Mouse (Mus musculus): ENCODE data around the gene Osgep. TPM values are rescaled to one million over a fixed set of nuclear protein-coding genes. Genes with fewer than 3 reads are reported as not detected.
"Not testable (repeated sequence)": the region's sequence is repeated elsewhere in the genome, so short reads cannot be mapped to it uniquely, and the experiment has no call there.

Gene Osgep
- total and polyA plus RNA-seq, 3 experiments = 29.3 to 117 (median 29.9) TPM

DNA sequence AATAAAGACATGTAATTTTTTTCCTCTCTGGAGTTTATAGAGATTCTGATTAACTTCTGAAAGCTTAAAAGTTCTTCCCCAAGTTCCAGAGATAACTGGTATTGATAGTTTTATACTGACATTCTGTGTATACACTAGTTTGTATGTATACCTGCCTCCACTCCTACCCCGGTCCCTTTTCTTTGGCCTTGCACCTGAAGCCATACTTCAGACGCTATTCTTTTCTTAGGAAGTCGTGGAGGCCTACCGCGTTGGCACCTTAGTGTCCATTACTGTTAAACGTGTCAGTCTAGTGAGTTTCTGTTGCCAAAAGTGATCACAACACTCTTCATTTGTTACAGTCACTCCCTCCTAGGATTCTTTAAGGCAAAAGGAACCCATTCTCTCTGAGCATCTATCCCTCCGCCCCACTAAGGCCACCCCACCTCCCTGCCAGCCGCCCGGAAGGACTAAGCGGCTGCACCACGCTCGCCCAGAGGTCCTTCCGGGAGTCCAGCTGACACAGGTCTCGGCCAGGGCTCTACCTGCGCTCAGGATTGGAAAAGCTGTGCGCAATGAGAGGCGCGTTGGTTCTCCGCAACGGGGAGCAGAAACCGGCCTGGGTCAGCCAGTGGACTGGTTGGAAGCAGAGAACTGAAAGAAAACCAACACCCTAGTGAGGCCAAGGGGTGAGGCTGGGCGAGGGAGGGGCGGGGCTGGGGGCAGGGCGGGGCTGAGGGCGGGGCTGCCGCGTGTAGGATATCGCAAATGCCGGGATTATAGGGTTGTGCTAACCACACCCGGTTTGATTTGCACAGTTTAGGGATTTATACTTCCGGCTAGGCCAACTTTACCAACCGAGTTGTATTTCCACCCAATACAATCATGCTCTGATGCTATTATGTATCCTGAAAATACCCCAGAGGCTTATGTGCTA, 54.5 kb downstream of the Osgep start, which contains the start of gene Tep1:
Gene Tep1, minus strand, starts transcription at position 672 of the 916 bp plus-strand sequence.
- Histone ChIP-seq H3K4me3 (ENCODE audit: low read depth, low read length) (peak within 1 kb of the TSS; percentile 77), H3K4me1 (ENCODE audit: insufficient read depth, low read depth, low read length) (peaks cover 17% of the 10 kb centered on the region), H3K36me3 (replicated peaks) (peaks cover 38% of the 10 kb centered on the region), H3K27me3 (ENCODE audit: insufficient read depth, low read length) (no peaks in the 10 kb centered on the region), H3K9me3 (replicated peaks) (no peaks in the 10 kb centered on the region)
- DNase-seq (ENCODE audit: low spot score) (peak; percentile 86), ATAC-seq (ENCODE audit: extremely low read depth, insufficient number of reproducible peaks, low FRiP score, poor library complexity, severe bottlenecking) (peak; percentile 92)
- TF ChIP-seq CTCF (IDR thresholded peaks at IDR 0.05; ENCODE audit: low read depth, low read length) = no peak
- TF ChIP-seq GATA1 (IDR thresholded peaks at IDR 0.05; ENCODE audit: borderline replicate concordance, low read length) = no peak
- TF ChIP-seq TAL1 (conservative IDR thresholded peaks at IDR 0.05; ENCODE audit: low read depth, low read length) = no peak
- no peak for TF ChIP-seq POLR2AphosphoS5 (IDR thresholded peaks at IDR 0.05; ENCODE audit: insufficient replicate concordance, low read depth, low read length)
- TF ChIP-seq GATA2 (IDR thresholded peaks at IDR 0.05; ENCODE audit: borderline replicate concordance, low read depth, low read length) = no peak

DNA sequence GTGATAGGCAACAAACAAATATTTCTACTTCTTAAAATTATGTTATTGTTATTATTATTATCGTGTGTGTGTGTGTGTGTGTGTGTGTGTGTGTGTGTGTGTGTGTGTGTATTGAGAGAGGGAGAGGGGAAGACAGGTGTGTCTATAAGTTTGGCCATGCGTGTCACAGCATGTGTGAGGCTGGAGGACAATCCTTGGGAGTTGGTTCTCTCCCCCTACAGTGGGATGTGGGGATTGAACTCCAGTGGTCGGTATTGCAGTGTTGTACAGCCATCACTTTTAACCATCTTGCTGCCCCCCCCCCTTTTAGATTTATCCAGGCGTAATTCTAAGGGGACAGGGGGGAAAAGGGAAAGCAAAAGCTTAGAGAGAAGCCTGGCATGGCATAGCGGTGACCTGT, 56.0 kb downstream of the Osgep start:
- Histone ChIP-seq H3K27me3 (ENCODE audit: insufficient read depth, low read length) (no peaks in the 10 kb centered on the region), H3K36me3 (replicated peaks) (peaks cover 43% of the 10 kb centered on the region), H3K4me3 (ENCODE audit: low read depth, low read length) (no peak overlapping the region), H3K4me1 (ENCODE audit: insufficient read depth, low read depth, low read length) (peaks cover 14% of the 10 kb centered on the region), H3K9me3 (replicated peaks) (no peaks in the 10 kb centered on the region)
- TF ChIP-seq POLR2AphosphoS5 (IDR thresholded peaks at IDR 0.05; ENCODE audit: insufficient replicate concordance, low read depth, low read length) (no peak), GATA2 (IDR thresholded peaks at IDR 0.05; ENCODE audit: borderline replicate concordance, low read depth, low read length) (no peak), TAL1 (conservative IDR thresholded peaks at IDR 0.05; ENCODE audit: low read depth, low read length) (no peak), GATA1 (IDR thresholded peaks at IDR 0.05; ENCODE audit: borderline replicate concordance, low read length) (no peak), CTCF (IDR thresholded peaks at IDR 0.05; ENCODE audit: low read depth, low read length) (no peak)
- DNase-seq (ENCODE audit: low spot score) = no peak
- ATAC-seq (ENCODE audit: extremely low read depth, insufficient number of reproducible peaks, low FRiP score, poor library complexity, severe bottlenecking) = no peak

DNA sequence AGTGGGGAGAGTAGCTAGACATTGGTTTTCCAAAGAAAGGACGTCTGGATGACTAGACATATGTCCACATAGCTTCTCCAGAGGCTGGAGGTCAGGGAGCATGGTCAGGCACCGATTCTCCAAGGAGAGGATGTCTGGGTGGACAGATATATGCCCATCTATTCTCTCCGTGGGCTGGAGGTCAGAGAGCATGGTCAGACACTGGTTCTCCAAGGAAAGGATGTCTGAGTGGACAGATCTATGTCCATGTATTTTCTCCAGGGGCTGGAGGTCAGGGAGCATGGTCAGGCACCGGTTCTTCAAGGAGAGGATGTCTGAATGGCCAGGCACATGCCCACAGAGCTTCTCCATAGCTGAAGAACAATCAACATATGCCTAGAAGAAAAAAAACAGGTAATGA, 56.5 kb downstream of the Osgep start:
- H3K9me3 ChIP-seq (replicated peaks) = no peaks in the 10 kb centered on the region
- DNase-seq (ENCODE audit: low spot score) (no peak), ATAC-seq (ENCODE audit: extremely low read depth, insufficient number of reproducible peaks, low FRiP score, poor library complexity, severe bottlenecking) (no peak)
- H3K4me1 ChIP-seq (ENCODE audit: insufficient read depth, low read depth, low read length) = peaks cover 14% of the 10 kb centered on the region
- peaks cover 47% of the 10 kb centered on the region for H3K36me3 ChIP-seq (replicated peaks)
- TF ChIP-seq GATA1 (IDR thresholded peaks at IDR 0.05; ENCODE audit: borderline replicate concordance, low read length) = no peak
- TF ChIP-seq TAL1 (conservative IDR thresholded peaks at IDR 0.05; ENCODE audit: low read depth, low read length) = no peak
- TF ChIP-seq POLR2AphosphoS5 (IDR thresholded peaks at IDR 0.05; ENCODE audit: insufficient replicate concordance, low read depth, low read length) = no peak
- no peak for TF ChIP-seq CTCF (IDR thresholded peaks at IDR 0.05; ENCODE audit: low read depth, low read length)
- no peaks in the 10 kb centered on the region for H3K27me3 ChIP-seq (ENCODE audit: insufficient read depth, low read length)
- no peak overlapping the region for H3K4me3 ChIP-seq (ENCODE audit: low read depth, low read length)

DNA sequence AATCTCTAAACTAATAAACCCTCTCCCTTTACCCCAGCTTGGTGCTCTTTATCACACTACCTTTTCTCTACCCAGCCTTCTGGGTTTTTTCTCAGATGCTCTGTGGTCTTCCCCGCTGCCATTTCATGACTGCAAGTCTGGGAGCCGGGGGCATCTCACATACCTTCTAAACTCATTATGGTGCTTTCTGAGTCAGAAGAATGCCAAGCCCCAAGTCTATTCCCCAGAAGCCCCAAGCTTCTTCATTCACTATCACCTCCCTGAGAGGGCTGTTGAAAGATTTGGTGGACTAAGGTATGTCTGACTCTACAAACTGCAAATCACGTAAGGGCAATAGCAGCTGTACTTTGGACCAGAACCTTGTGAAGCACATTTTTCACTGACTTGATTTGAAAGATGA, 57.7 kb downstream of the Osgep start:
- Histone ChIP-seq H3K9me3 (replicated peaks) (no peaks in the 10 kb centered on the region), H3K27me3 (ENCODE audit: insufficient read depth, low read length) (no peaks in the 10 kb centered on the region), H3K36me3 (replicated peaks) (peaks cover 55% of the 10 kb centered on the region), H3K4me3 (ENCODE audit: low read depth, low read length) (no peak overlapping the region), H3K4me1 (ENCODE audit: insufficient read depth, low read depth, low read length) (peaks cover 14% of the 10 kb centered on the region)
- ATAC-seq (ENCODE audit: extremely low read depth, insufficient number of reproducible peaks, low FRiP score, poor library complexity, severe bottlenecking) = no peak
- no peak for DNase-seq (ENCODE audit: low spot score)
- TF ChIP-seq CTCF (IDR thresholded peaks at IDR 0.05; ENCODE audit: low read depth, low read length) = no peak
- TF ChIP-seq POLR2AphosphoS5 (IDR thresholded peaks at IDR 0.05; ENCODE audit: insufficient replicate concordance, low read depth, low read length) = no peak
- no peak for TF ChIP-seq GATA2 (IDR thresholded peaks at IDR 0.05; ENCODE audit: borderline replicate concordance, low read depth, low read length)
- no peak for TF ChIP-seq TAL1 (conservative IDR thresholded peaks at IDR 0.05; ENCODE audit: low read depth, low read length)
- no peak for TF ChIP-seq GATA1 (IDR thresholded peaks at IDR 0.05; ENCODE audit: borderline replicate concordance, low read length)

DNA sequence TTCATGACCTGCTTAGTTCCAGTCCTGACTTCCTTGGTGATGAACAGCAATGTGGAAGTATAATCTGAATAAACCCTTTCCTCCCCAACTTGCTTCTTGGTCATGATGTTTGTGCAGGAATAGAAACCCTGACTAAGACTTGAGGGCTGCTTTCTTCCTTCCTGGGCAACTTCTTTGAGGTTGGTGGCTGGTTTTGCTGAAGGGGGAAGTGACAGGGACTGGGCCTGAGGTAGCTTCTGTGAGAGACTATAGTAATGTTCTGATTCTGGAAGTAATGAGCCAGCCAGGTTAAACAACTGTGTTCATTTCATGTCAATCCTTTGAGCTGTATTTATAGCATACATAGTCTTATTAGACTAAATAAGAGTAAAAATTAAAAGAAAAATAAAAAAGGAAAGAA, 59.7 kb downstream of the Osgep start:
- not testable (repeated sequence) for H3K27me3 ChIP-seq (ENCODE audit: insufficient read depth, low read length); H3K4me1 ChIP-seq (ENCODE audit: insufficient read depth, low read depth, low read length); DNase-seq (ENCODE audit: low spot score); H3K9me3 ChIP-seq (replicated peaks); ATAC-seq (ENCODE audit: extremely low read depth, insufficient number of reproducible peaks, low FRiP score, poor library complexity, severe bottlenecking); H3K4me3 ChIP-seq (ENCODE audit: low read depth, low read length)
- peaks cover 67% of the 10 kb centered on the region for H3K36me3 ChIP-seq (replicated peaks)

DNA sequence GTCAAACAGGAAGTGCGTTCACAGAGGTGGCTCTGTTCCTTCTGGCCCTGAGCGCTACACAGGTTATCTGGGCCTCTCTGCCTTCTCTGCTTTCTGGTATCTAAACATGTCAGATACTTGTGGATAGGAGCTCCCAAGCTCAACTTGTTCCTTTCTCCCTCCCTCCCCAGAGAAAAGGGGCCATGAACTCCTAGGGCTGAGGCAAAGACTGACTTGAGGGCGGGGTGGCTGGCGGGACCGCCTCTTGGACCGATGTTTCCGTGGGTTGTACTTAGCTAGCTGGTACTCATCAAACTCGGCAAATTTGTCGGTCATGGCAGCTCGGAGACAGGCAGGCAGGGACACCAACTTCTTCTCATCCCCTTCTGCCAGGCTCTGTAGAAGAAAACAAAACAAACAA, 62.1 kb downstream of the Osgep start:
- ATAC-seq (ENCODE audit: extremely low read depth, insufficient number of reproducible peaks, low FRiP score, poor library complexity, severe bottlenecking) (no peak), DNase-seq (ENCODE audit: low spot score) (no peak)
- Histone ChIP-seq H3K4me3 (ENCODE audit: low read depth, low read length) (no peak overlapping the region), H3K36me3 (replicated peaks) (peaks cover 74% of the 10 kb centered on the region), H3K4me1 (ENCODE audit: insufficient read depth, low read depth, low read length) (no peaks in the 10 kb centered on the region), H3K27me3 (ENCODE audit: insufficient read depth, low read length) (no peaks in the 10 kb centered on the region; the same call in 1 of the 2 replicates), H3K9me3 (replicated peaks) (no peaks in the 10 kb centered on the region)
- TF ChIP-seq GATA2 (IDR thresholded peaks at IDR 0.05; ENCODE audit: borderline replicate concordance, low read depth, low read length) (no peak), GATA1 (IDR thresholded peaks at IDR 0.05; ENCODE audit: borderline replicate concordance, low read length) (no peak), POLR2AphosphoS5 (IDR thresholded peaks at IDR 0.05; ENCODE audit: insufficient replicate concordance, low read depth, low read length) (no peak), TAL1 (conservative IDR thresholded peaks at IDR 0.05; ENCODE audit: low read depth, low read length) (no peak), CTCF (IDR thresholded peaks at IDR 0.05; ENCODE audit: low read depth, low read length) (no peak)

Other genes with a start within 250 kb of the Osgep start
Only the 20 nearest of the 24 such genes appear.
- gene Olfr749, start 179.8 kb downstream of the Osgep start, total RNA-seq (2014; fragmentation: Nextera tagmentation) = not detected in 2 replicates
- 0.11 and 0.46 TPM in 2 replicates for gene Olfr749, start 179.8 kb downstream of the Osgep start, total RNA-seq (2017)
- not detected in 2 replicates for gene Olfr749, start 179.8 kb downstream of the Osgep start, polyA plus RNA-seq (2012)
- 36.6 and 45.8 TPM in 2 replicates for gene Ttc5, start 139.4 kb downstream of the Osgep start, total RNA-seq (2014; fragmentation: Nextera tagmentation)
- gene Ttc5, start 139.4 kb downstream of the Osgep start, total RNA-seq (2017) = 43.4 and 45.2 TPM in 2 replicates
- 26.5 and 40.2 TPM in 2 replicates for gene Ttc5, start 139.4 kb downstream of the Osgep start, polyA plus RNA-seq (2012)
- 8.7 and 10.3 TPM in 2 replicates for gene Ccnb1ip1, start 117.2 kb downstream of the Osgep start, total RNA-seq (2014; fragmentation: Nextera tagmentation)
- 6.1 and 8.3 TPM in 2 replicates for gene Ccnb1ip1, start 117.2 kb downstream of the Osgep start, total RNA-seq (2017)
- 0.20 and 0.22 TPM in 2 replicates for gene Ccnb1ip1, start 117.2 kb downstream of the Osgep start, polyA plus RNA-seq (2012)
- gene Parp2, start 117.1 kb downstream of the Osgep start, total RNA-seq (2014; fragmentation: Nextera tagmentation) = 130 and 176 TPM in 2 replicates
- gene Parp2, start 117.1 kb downstream of the Osgep start, total RNA-seq (2017) = 101 and 111 TPM in 2 replicates
- 7.2 and 8.2 TPM in 2 replicates for gene Parp2, start 117.1 kb downstream of the Osgep start, polyA plus RNA-seq (2012)
- gene Tep1, start 54.3 kb downstream of the Osgep start, total RNA-seq (2014; fragmentation: Nextera tagmentation) = 17.0 and 21.3 TPM in 2 replicates
- gene Tep1, start 54.3 kb downstream of the Osgep start, total RNA-seq (2017) = 29.1 and 29.9 TPM in 2 replicates
- 2.7 and 3.3 TPM in 2 replicates for gene Tep1, start 54.3 kb downstream of the Osgep start, polyA plus RNA-seq (2012)
- gene Klhl33, start 27.4 kb downstream of the Osgep start, total RNA-seq (2014; fragmentation: Nextera tagmentation) = not detected in 2 replicates
- gene Klhl33, start 27.4 kb downstream of the Osgep start, total RNA-seq (2017) = 0.17 and 0.22 TPM in 2 replicates
- gene Klhl33, start 27.4 kb downstream of the Osgep start, polyA plus RNA-seq (2012) = not detected in 2 replicates
- 133 and 142 TPM in 2 replicates for gene Apex1, start 75 bp upstream of the Osgep start, total RNA-seq (2014; fragmentation: Nextera tagmentation)
- gene Apex1, start 75 bp upstream of the Osgep start, total RNA-seq (2017) = 165 and 174 TPM in 2 replicates
- gene Apex1, start 75 bp upstream of the Osgep start, polyA plus RNA-seq (2012) = 162 and 174 TPM in 2 replicates
- gene Pip4p1, start 6.0 kb upstream of the Osgep start, total RNA-seq (2014; fragmentation: Nextera tagmentation) = 23.2 and 45.6 TPM in 2 replicates
- 31.1 and 32.7 TPM in 2 replicates for gene Pip4p1, start 6.0 kb upstream of the Osgep start, total RNA-seq (2017)
- 99.9 and 126 TPM in 2 replicates for gene Pip4p1, start 6.0 kb upstream of the Osgep start, polyA plus RNA-seq (2012)
- 70.0 and 88.4 TPM in 2 replicates for gene Pnp, start 6.2 kb upstream of the Osgep start, total RNA-seq (2014; fragmentation: Nextera tagmentation)
- 110 and 112 TPM in 2 replicates for gene Pnp, start 6.2 kb upstream of the Osgep start, total RNA-seq (2017)
- 1.5 TPM in 2 replicates for gene Pnp, start 6.2 kb upstream of the Osgep start, polyA plus RNA-seq (2012)
- 3.2 TPM in 1 of 2 replicates, not detected in the other for gene Gm49342, start 19.6 kb upstream of the Osgep start, total RNA-seq (2014; fragmentation: Nextera tagmentation)
- gene Gm49342, start 19.6 kb upstream of the Osgep start, total RNA-seq (2017) = not detected in 2 replicates
- 1.5 and 2.0 TPM in 2 replicates for gene Gm49342, start 19.6 kb upstream of the Osgep start, polyA plus RNA-seq (2012)
- gene Pnp2, start 31.1 kb upstream of the Osgep start, total RNA-seq (2014; fragmentation: Nextera tagmentation) = 5.1 and 10.2 TPM in 2 replicates
- 0.52 and 1.1 TPM in 2 replicates for gene Pnp2, start 31.1 kb upstream of the Osgep start, total RNA-seq (2017)
- gene Pnp2, start 31.1 kb upstream of the Osgep start, polyA plus RNA-seq (2012) = not detected in 2 replicates
- not detected in 2 replicates for gene Rnase10, start 82.9 kb upstream of the Osgep start, total RNA-seq (2014; fragmentation: Nextera tagmentation)
- gene Rnase10, start 82.9 kb upstream of the Osgep start, total RNA-seq (2017) = 0.22 TPM in 1 of 2 replicates, not detected in the other
- not detected in 2 replicates for gene Rnase10, start 82.9 kb upstream of the Osgep start, polyA plus RNA-seq (2012)
- not detected in 2 replicates for gene Rnase9, start 117.0 kb upstream of the Osgep start, total RNA-seq (2014; fragmentation: Nextera tagmentation)
- 0.11 TPM in 1 of 2 replicates, not detected in the other for gene Rnase9, start 117.0 kb upstream of the Osgep start, total RNA-seq (2017)
- not detected in 2 replicates for gene Rnase9, start 117.0 kb upstream of the Osgep start, polyA plus RNA-seq (2012)
- gene Rnase11, start 125.3 kb upstream of the Osgep start, total RNA-seq (2014; fragmentation: Nextera tagmentation) = not detected in 2 replicates
- 0.22 TPM in 1 of 2 replicates, not detected in the other for gene Rnase11, start 125.3 kb upstream of the Osgep start, total RNA-seq (2017)
- not detected in 2 replicates for gene Rnase11, start 125.3 kb upstream of the Osgep start, polyA plus RNA-seq (2012)
- gene Rnase12, start 132.8 kb upstream of the Osgep start, total RNA-seq (2014; fragmentation: Nextera tagmentation) = not detected in 2 replicates
- not detected in 2 replicates for gene Rnase12, start 132.8 kb upstream of the Osgep start, total RNA-seq (2017)
- not detected in 2 replicates for gene Rnase12, start 132.8 kb upstream of the Osgep start, polyA plus RNA-seq (2012)
- gene Olfr750, start 149.5 kb upstream of the Osgep start, total RNA-seq (2014; fragmentation: Nextera tagmentation) = not detected in 2 replicates
- gene Olfr750, start 149.5 kb upstream of the Osgep start, total RNA-seq (2017) = 0.05 and 0.06 TPM in 2 replicates
- gene Olfr750, start 149.5 kb upstream of the Osgep start, polyA plus RNA-seq (2012) = not detected in 2 replicates
- 2.7 and 3.2 TPM in 2 replicates for gene Rnase4, start 166.2 kb upstream of the Osgep start, total RNA-seq (2014; fragmentation: Nextera tagmentation)
- gene Rnase4, start 166.2 kb upstream of the Osgep start, total RNA-seq (2017) = 0.17 and 0.49 TPM in 2 replicates
- not detected in 2 replicates for gene Rnase4, start 166.2 kb upstream of the Osgep start, polyA plus RNA-seq (2012)
- gene Ang, start 166.3 kb upstream of the Osgep start, total RNA-seq (2014; fragmentation: Nextera tagmentation) = 1.6 TPM in 1 of 2 replicates, not detected in the other
- gene Ang, start 166.3 kb upstream of the Osgep start, total RNA-seq (2017) = 0.16 TPM in 1 of 2 replicates, not detected in the other
- gene Ang, start 166.3 kb upstream of the Osgep start, polyA plus RNA-seq (2012) = not detected in 2 replicates
- not detected in 2 replicates for gene Eddm3b, start 189.5 kb upstream of the Osgep start, total RNA-seq (2014; fragmentation: Nextera tagmentation)
- gene Eddm3b, start 189.5 kb upstream of the Osgep start, total RNA-seq (2017) = 0.11 TPM in 1 of 2 replicates, not detected in the other
- not detected in 2 replicates for gene Eddm3b, start 189.5 kb upstream of the Osgep start, polyA plus RNA-seq (2012)
- gene Rnase6, start 199.0 kb upstream of the Osgep start, total RNA-seq (2014; fragmentation: Nextera tagmentation) = 41.7 and 44.8 TPM in 2 replicates
- 44.9 and 45.1 TPM in 2 replicates for gene Rnase6, start 199.0 kb upstream of the Osgep start, total RNA-seq (2017)
- gene Rnase6, start 199.0 kb upstream of the Osgep start, polyA plus RNA-seq (2012) = 1.4 and 1.5 TPM in 2 replicates